Mouse (Mus musculus) neural tube, embryonic 11.5 days (tissue): Measurements from ENCODE around the gene Hsd17b2. TPM values are rescaled to one million over a fixed set of nuclear protein-coding genes. Genes with fewer than 3 reads are reported as not detected.
A peak's percentile ranks its signal among the peaks of the same experiment; 100 is the strongest.

Experiments used
- ATAC-seq: fragments of 200-750 bp; cut with Nextera tagmentation; 2 replicates; pipeline ENCODE4 v1.8.0; 2017; ENCODE audit warnings: moderate number of reproducible peaks, mild to moderate bottlenecking, moderate TSS enrichment, moderate library complexity; ENCODE audit not compliant: insufficient read depth, low FRiP score, low TSS enrichment
- DNase-seq: peaks from one replicate; pipeline ENCODE4 v3.0.0-alpha.2; 2015; ENCODE audit warnings: low spot score
- H3K27ac ChIP-seq: fragments of 300-500 bp; sonication (generic); 2 replicates; pipeline ENCODE4 v1.5.1; 2014; ENCODE audit warnings: low read depth, mild to moderate bottlenecking, low read length
- H3K27me3 ChIP-seq: fragments of 300-500 bp; sonication (generic); 2 replicates; pipeline ENCODE4 v1.6.1; 2014; ENCODE audit warnings: mild to moderate bottlenecking, low read length, mixed read lengths; ENCODE audit not compliant: control insufficient read depth, insufficient read depth
- H3K36me3 ChIP-seq: fragments of 300-500 bp; sonication (generic); 2 replicates; pipeline ENCODE4 v1.6.1; 2014; ENCODE audit warnings: mild to moderate bottlenecking, low read length, moderate library complexity, mixed read lengths; ENCODE audit not compliant: control insufficient read depth, insufficient read depth
- H3K4me1 ChIP-seq: fragments of 300-500 bp; sonication (generic); 2 replicates; pipeline ENCODE4 v1.6.1; 2014; ENCODE audit warnings: low read length, mixed read lengths; ENCODE audit not compliant: control insufficient read depth, insufficient read depth
- H3K4me2 ChIP-seq: fragments of 300-500 bp; sonication (generic); 2 replicates; pipeline ENCODE4 v1.6.1; 2014; ENCODE audit warnings: low read depth, mild to moderate bottlenecking, moderate library complexity
- H3K4me3 ChIP-seq: fragments of 300-500 bp; sonication (generic); 2 replicates; pipeline ENCODE4 v1.5.1; 2014; ENCODE audit warnings: low read depth, low read length
- H3K9ac ChIP-seq: fragments of 300-500 bp; sonication (generic); 2 replicates; pipeline ENCODE4 v1.6.1; 2014; ENCODE audit warnings: mild to moderate bottlenecking, low read length
- H3K9me3 ChIP-seq: fragments of 300-500 bp; sonication (generic); 2 replicates; pipeline ENCODE4 v1.6.1; 2016; ENCODE audit warnings: low read length; ENCODE audit not compliant: control insufficient read depth
- WGBS: fragments of 180-500 bp; shearing (Covaris S2); extraction: QIAGEN DNeasy Blood & Tissue Kit; methylation state at CpG from one replicate; pipeline ENCODE4 v1.1.7; 2014; 5-methylcytosine and 5-hydroxymethylcytosine counted together
- polyA plus RNA-seq: library from polyadenylated mRNA; unstranded; fragments of >200 nt; fragmentation: Nextera tagmentation; extraction: Ambion mirVana; gene quantifications from 2 replicates; pipeline ENCODE4 v1.2.1, GENCODE M21; 2014

The Hsd17b2 gene
- not detected in 2 replicates for polyA plus RNA-seq

DNA sequence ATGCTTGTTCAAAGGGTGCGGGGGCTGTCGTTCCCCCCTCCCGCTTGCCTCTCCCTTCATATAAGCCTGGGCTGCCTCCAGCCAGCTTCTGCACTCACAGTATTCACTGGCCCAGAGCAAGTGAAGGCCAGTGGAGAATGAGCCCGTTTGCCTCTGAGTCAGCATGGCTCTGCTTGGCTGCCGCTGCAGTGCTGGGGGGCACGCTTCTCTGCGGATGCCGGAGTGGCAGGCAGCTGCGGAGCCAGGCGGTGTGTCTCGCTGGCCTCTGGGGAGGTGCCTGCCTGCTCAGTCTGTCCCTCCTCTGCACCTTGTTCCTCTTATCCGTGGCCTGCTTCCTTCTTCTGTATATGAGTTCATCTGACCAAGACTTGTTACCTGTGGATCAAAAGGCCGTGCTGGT lies at the start of gene Hsd17b2:
Gene Hsd17b2, plus strand, starts transcription at position 46 of the 400 bp plus-strand sequence.
- WGBS, result 59% methylated on average over 13 of the region's 13 CpGs
- H3K4me3 ChIP-seq, result no peak within 1 kb of the TSS
- H3K4me2 ChIP-seq, result no peak within 1 kb of the TSS
- H3K36me3 ChIP-seq, result no peaks in the 10 kb centered on the region
- no peak for DNase-seq
- no peaks in the 10 kb centered on the region for H3K9me3 ChIP-seq
- no peak within 1 kb of the TSS for H3K27ac ChIP-seq
- H3K27me3 ChIP-seq, result no peaks in the 10 kb centered on the region
- ATAC-seq, result no peak
- H3K4me1 ChIP-seq, result no peaks in the 10 kb centered on the region
- H3K9ac ChIP-seq, result no peak within 1 kb of the TSS

DNA sequence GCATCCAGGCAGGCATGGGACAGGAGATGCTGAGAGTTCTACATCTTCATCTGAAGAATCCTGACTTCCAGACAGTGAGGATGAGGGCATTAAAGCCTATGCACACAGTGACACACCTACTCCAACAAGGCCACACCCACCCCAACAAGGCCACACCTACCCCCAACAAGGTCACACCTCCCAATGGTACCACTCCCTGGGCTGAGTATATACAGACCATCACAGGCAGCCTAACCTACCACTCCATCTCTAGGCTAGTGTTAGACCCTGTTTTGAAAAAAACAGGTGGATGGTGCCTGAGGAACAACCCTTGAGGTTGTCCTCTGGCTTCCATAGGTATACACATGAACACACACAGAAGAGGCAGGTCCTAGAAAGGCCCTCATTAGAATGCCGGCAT lies 49.4 kb upstream of the Hsd17b2 start:
- Histone ChIP-seq H3K4me1 (no peaks in the 10 kb centered on the region), H3K36me3 (no peaks in the 10 kb centered on the region), H3K27me3 (no peaks in the 10 kb centered on the region), H3K4me3 (no peak overlapping the region), H3K9me3 (no peaks in the 10 kb centered on the region), H3K27ac (no peak overlapping the region), H3K4me2 (no peak overlapping the region), H3K9ac (no peak overlapping the region)
- 96% methylated on average over 1 of the region's 1 CpGs for WGBS
- no peak for ATAC-seq
- no peak for DNase-seq

DNA sequence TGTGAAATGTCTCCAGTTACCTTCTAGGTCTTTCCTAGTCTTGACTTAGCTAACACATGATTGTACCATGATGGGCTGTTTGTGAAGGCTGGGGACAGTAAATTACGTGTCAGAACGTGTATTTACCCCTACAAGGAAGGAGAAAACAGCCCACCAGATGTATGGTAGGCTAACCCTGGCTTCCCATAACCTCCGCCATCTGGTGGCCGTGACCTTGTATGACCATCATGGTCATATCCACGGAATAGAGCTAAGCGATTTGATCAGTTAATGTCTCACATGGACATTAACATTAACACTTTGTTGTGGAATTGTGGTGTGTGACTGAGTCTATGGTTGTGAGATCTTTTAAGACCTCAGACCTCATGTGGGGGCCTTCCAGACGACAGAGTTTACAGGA lies 42.7 kb upstream of the Hsd17b2 start:
- WGBS, result 71% methylated on average over 7 of the region's 7 CpGs
- no peak overlapping the region for H3K4me3 ChIP-seq
- no peaks in the 10 kb centered on the region for H3K4me1 ChIP-seq
- DNase-seq, result no peak
- H3K27me3 ChIP-seq, result no peaks in the 10 kb centered on the region
- H3K9me3 ChIP-seq, result no peaks in the 10 kb centered on the region
- H3K27ac ChIP-seq, result no peak overlapping the region
- no peak for ATAC-seq
- H3K4me2 ChIP-seq, result no peak overlapping the region
- H3K36me3 ChIP-seq, result no peaks in the 10 kb centered on the region
- no peak overlapping the region for H3K9ac ChIP-seq

GRCm38 (mm10) chr8:117660358-117661031 lies 41.2 kb upstream of the Hsd17b2 start:
- Histone ChIP-seq H3K9ac (no peak overlapping the region), H3K27me3 (no peaks in the 10 kb centered on the region), H3K4me2 (no peak overlapping the region), H3K27ac (no peak overlapping the region), H3K4me3 (no peak overlapping the region), H3K9me3 (no peaks in the 10 kb centered on the region), H3K4me1 (no peaks in the 10 kb centered on the region), H3K36me3 (no peaks in the 10 kb centered on the region)
- WGBS, result 32% methylated on average over 11 of the region's 11 CpGs
- ATAC-seq (peak; percentile 35; the same call in 1 of the 2 replicates), DNase-seq (peak; percentile 70)

- ATAC-seq (no peak), DNase-seq (no peak)
- no peaks in the 10 kb centered on the region for H3K27me3 ChIP-seq
- H3K4me1 ChIP-seq, result no peaks in the 10 kb centered on the region
- H3K9ac ChIP-seq, result no peak overlapping the region
- no peak overlapping the region for H3K4me3 ChIP-seq
- 83% methylated on average over 13 of the region's 13 CpGs for WGBS
- no peak overlapping the region for H3K27ac ChIP-seq
- H3K9me3 ChIP-seq, result no peaks in the 10 kb centered on the region
- no peaks in the 10 kb centered on the region for H3K36me3 ChIP-seq
- no peak overlapping the region for H3K4me2 ChIP-seq
Observed at GRCm38 (mm10) chr8:117667349-117668124, 34.2 kb upstream of the Hsd17b2 start.

DNA sequence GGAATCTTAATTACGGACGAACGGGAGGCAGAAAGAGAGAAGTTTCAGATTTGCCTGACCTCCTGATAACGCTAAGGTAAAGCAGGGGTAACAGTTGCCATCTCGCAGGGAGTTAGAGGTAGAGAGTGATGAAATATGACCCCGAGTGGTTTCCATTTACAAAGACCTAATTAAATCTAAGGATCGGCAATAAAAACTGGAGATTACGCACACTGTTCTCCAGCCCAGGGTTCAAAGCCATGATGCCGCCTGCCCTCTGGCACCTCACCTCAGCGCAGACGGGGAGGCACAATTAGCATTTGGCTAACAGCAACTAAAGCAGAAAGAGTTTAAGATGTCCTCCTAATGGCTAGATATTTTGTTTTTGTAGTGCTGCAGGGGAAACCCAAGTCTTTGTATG lies 31.2 kb upstream of the Hsd17b2 start:
- no peaks in the 10 kb centered on the region for H3K4me1 ChIP-seq
- H3K9me3 ChIP-seq, result no peaks in the 10 kb centered on the region
- no peak overlapping the region for H3K27ac ChIP-seq
- no peak overlapping the region for H3K4me3 ChIP-seq
- H3K36me3 ChIP-seq, result no peaks in the 10 kb centered on the region
- H3K9ac ChIP-seq, result no peak overlapping the region
- H3K27me3 ChIP-seq, result no peaks in the 10 kb centered on the region
- DNase-seq (no peak), ATAC-seq (no peak)
- H3K4me2 ChIP-seq, result no peak overlapping the region
- whole genome bisulfite sequencing, result 27% methylated on average over 11 of the region's 11 CpGs

- no peaks in the 10 kb centered on the region for H3K4me1 ChIP-seq
- H3K4me3 ChIP-seq, result no peak overlapping the region
- H3K9me3 ChIP-seq, result no peaks in the 10 kb centered on the region
- WGBS, result 79% methylated on average over 3 of the region's 3 CpGs
- ATAC-seq, result no peak
- no peak overlapping the region for H3K4me2 ChIP-seq
- H3K27me3 ChIP-seq, result no peaks in the 10 kb centered on the region
- no peaks in the 10 kb centered on the region for H3K36me3 ChIP-seq
- DNase-seq, result no peak
- no peak overlapping the region for H3K9ac ChIP-seq
- no peak overlapping the region for H3K27ac ChIP-seq
Observed at GRCm38 (mm10) chr8:117672558-117672957, 29.1 kb upstream of the Hsd17b2 start.

GRCm38 (mm10) chr8:117673430-117673830 lies 28.3 kb upstream of the Hsd17b2 start, which contains the start of gene Sdr42e1:
Sdr42e1 (minus strand) TSS chr8:117673689.
- peak within 1 kb of the TSS; percentile 60 for H3K4me2 ChIP-seq
- H3K27me3 ChIP-seq, result no peaks in the 10 kb centered on the region
- ATAC-seq, result no peak
- H3K9ac ChIP-seq, result peak within 1 kb of the TSS; percentile 46
- DNase-seq, result peak; percentile 52
- H3K4me1 ChIP-seq, result no peaks in the 10 kb centered on the region
- no peaks in the 10 kb centered on the region for H3K36me3 ChIP-seq
- 13% methylated on average over 17 of the region's 17 CpGs for WGBS
- peak within 1 kb of the TSS; percentile 36 for H3K4me3 ChIP-seq
- H3K9me3 ChIP-seq, result no peaks in the 10 kb centered on the region
- H3K27ac ChIP-seq, result no peak within 1 kb of the TSS

DNA sequence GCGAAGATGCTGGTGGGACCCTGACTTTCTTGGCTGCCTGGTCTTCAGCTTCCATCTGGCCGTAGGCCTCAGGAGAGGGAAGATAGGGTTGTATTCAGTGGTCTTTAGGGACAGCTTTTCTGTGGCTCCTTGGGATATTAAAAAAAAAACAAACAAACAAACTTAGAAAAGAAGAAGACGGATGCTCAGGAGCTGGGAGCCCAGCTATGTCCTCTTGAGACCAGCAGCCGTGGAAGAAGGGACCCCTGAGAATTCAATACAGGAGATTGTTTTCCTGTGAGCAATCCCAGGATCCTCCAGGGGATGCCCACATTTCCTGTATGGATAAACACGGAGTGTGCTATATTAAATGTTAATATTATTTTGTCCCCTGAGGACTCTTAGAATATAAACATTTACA lies 26.5 kb upstream of the Hsd17b2 start:
- no peaks in the 10 kb centered on the region for H3K27me3 ChIP-seq
- H3K9me3 ChIP-seq, result no peaks in the 10 kb centered on the region
- no peaks in the 10 kb centered on the region for H3K4me1 ChIP-seq
- no peak overlapping the region for H3K4me3 ChIP-seq
- H3K9ac ChIP-seq, result no peak overlapping the region
- DNase-seq, result no peak
- no peak overlapping the region for H3K27ac ChIP-seq
- no peak overlapping the region for H3K4me2 ChIP-seq
- no peak for ATAC-seq
- H3K36me3 ChIP-seq, result no peaks in the 10 kb centered on the region
- WGBS, result 80% methylated on average over 5 of the region's 5 CpGs
